Mouse (Mus musculus) stomach, embryonic 16.5 days (tissue): ENCODE measurements around the gene Ushbp1. TPM values are rescaled to one million over a fixed set of nuclear protein-coding genes. Genes with fewer than 3 reads are reported as not detected.
"Not testable (repeated sequence)": the region's sequence is repeated elsewhere in the genome, so short reads cannot be mapped to it uniquely, and the experiment has no call there.

ENCODE experiments used
- ATAC-seq: fragments of 200-750 bp; cut with Nextera tagmentation; 2 replicates; pipeline ENCODE4 v1.8.0; 2017; ENCODE audit warnings: moderate number of reproducible peaks, moderate TSS enrichment; ENCODE audit not compliant: insufficient read depth, low FRiP score
- H3K27ac ChIP-seq: fragments of 300-500 bp; sonication (generic); 2 replicates; pipeline ENCODE4 v1.5.1; 2014; ENCODE audit warnings: low read length
- H3K27me3 ChIP-seq: fragments of 300-500 bp; sonication (generic); 2 replicates; pipeline ENCODE4 v1.6.1; 2014; ENCODE audit warnings: low read length, control low read depth, mixed read lengths; ENCODE audit not compliant: control insufficient read depth, insufficient read depth
- H3K36me3 ChIP-seq: fragments of 300-500 bp; sonication (generic); 2 replicates; pipeline ENCODE4 v1.6.1; 2014; ENCODE audit warnings: low read length; ENCODE audit not compliant: control insufficient read depth, insufficient read depth
- H3K4me1 ChIP-seq: fragments of 300-500 bp; sonication (generic); 2 replicates; pipeline ENCODE4 v1.6.1; 2014; ENCODE audit warnings: low read length, control low read depth, mixed read lengths; ENCODE audit not compliant: control insufficient read depth, insufficient read depth
- H3K4me2 ChIP-seq: fragments of 300-500 bp; sonication (generic); 2 replicates; pipeline ENCODE4 v1.6.1; 2014; ENCODE audit warnings: low read depth, low read length, mixed read lengths
- H3K4me3 ChIP-seq: fragments of 300-500 bp; sonication (generic); replicated peaks from 2 replicates; pipeline ENCODE4 v1.5.1; 2014; ENCODE audit warnings: mild to moderate bottlenecking, low read length
- H3K9ac ChIP-seq: fragments of 300-500 bp; sonication (generic); 2 replicates; pipeline ENCODE4 v1.6.1; 2014; ENCODE audit warnings: low read length
- H3K9me3 ChIP-seq: fragments of 300-500 bp; sonication (generic); replicated peaks from 2 replicates; pipeline ENCODE4 v1.6.1; 2016; ENCODE audit warnings: low read length, control low read depth; ENCODE audit not compliant: control insufficient read depth
- WGBS: fragments of 180-500 bp; shearing (Covaris S2); extraction: QIAGEN DNeasy Blood & Tissue Kit; methylation state at CpG from one replicate; pipeline ENCODE4 v1.1.7; 2014; 5-methylcytosine and 5-hydroxymethylcytosine counted together
- polyA plus RNA-seq: library from polyadenylated mRNA; unstranded; fragments of >200 nt; fragmentation: Nextera tagmentation; extraction: Ambion mirVana; gene quantifications from 2 replicates; pipeline ENCODE4 v1.2.1, GENCODE M21; 2015

Ushbp1 gene
- polyA plus RNA-seq, 1 experiment from 2014 or later: 12.8 TPM

DNA sequence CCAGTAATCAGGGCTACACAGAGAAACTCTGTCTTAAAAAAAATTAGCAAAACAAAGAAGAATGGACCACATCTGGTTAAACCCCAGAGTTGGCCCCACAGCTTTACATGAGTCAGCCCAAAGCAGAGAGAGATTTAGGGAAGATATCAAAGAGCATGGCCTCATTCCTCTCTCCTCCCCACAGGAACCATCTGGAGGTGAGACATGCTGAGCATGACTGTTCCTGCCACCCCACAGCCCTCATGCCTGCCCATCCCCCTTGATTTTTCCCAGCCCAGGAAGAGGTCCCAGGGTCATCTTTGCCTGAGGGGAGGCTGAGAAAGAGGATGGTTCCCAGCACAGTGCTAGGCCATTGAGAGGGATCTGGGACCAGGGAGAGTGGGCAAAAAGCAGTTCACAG lies 27.2 kb downstream of the Ushbp1 start:
- H3K4me2 ChIP-seq: no peak overlapping the region
- no peaks in the 10 kb centered on the region for H3K36me3 ChIP-seq
- H3K27ac ChIP-seq: peak overlapping the region; percentile 92; the same call in 1 of the 2 replicates
- no peak for ATAC-seq
- H3K9ac ChIP-seq: peak overlapping the region; percentile 83; the same call in 1 of the 2 replicates
- H3K9me3 ChIP-seq: no peaks in the 10 kb centered on the region
- no peaks in the 10 kb centered on the region for H3K27me3 ChIP-seq
- H3K4me1 ChIP-seq: peaks cover 15% of the 10 kb centered on the region
- H3K4me3 ChIP-seq: no peak overlapping the region

DNA sequence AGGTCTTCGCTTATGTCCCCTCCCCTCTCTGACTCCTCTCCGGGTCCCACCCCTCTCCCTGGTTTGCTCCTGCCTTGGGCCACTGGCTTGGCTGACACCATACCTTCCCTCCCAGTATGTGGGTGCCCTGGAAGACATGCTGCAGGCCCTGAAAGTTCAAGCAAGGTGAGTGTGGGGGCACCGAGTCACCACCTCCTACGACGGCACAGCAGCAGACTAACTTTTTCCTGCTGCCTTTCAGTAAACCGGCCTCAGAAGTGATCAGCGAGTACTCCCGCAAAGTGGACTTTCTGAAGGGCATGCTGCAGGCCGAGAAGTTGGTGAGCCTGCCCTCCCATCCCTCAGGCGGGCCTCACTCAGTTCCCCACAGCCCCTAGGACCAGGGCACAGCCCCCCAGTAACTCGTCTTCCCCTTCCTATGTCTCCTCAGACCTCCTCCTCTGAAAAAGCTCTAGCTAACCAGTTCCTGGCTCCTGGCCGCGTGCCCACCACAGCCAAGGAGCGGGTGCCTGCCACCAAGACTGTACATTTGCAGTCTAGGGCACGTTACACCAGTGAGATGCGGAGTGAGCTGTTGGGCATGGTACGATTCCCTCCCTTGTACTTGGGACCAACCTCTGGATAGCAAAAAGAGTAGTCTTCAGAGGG lies 27.9 kb downstream of the Ushbp1 start:
- ATAC-seq: no peak
- H3K9ac ChIP-seq: peak overlapping the region; percentile 83
- H3K4me1 ChIP-seq: peaks cover 15% of the 10 kb centered on the region
- WGBS: 35% methylated on average over 17 of the region's 17 CpGs
- H3K27me3 ChIP-seq: no peaks in the 10 kb centered on the region
- no peaks in the 10 kb centered on the region for H3K36me3 ChIP-seq
- peak overlapping the region; percentile 69 for H3K4me3 ChIP-seq
- peak overlapping the region; percentile 92 for H3K27ac ChIP-seq
- H3K4me2 ChIP-seq: peak overlapping the region; percentile 78
- no peaks in the 10 kb centered on the region for H3K9me3 ChIP-seq

DNA sequence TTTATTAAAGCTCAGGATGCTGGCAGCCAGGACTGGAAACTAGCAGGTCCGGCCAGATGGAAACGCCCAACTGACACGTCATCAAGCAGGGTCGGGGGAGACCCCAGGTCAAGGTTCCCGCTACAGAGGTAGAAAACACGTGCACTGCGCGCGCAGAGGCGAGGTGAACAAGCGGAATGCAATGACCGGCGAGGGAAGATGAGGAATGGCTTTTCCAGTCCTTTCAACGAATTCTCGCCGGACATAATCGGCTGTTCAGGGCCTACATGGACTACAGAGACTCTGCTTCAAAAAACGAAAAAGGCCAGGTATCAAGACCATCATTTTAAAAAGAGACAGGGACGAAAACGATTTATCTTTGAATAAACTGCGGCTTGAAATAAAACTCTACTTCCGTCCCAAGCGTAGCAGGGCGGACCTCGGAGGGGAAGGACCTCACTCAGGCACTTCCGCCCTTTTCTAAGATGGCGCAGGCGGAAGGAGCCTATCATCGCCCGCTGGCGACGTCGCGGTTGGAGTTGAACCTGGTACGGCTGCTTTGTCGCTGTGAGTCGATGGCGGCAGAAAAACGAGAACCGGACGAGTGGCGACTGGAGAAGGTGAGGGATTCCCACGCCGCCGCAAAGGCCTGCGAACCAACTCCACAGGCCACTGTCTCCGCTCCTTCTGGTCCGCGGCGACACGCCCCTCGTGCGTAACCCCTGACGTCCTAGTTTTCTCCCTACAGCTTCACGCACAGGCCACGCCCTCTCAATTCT lies 28.7 kb downstream of the Ushbp1 start, which contains the start of gene Use1:
Use1 (plus strand) TSS at position 78 of the 758 bp plus-strand sequence.
- Histone ChIP-seq H3K9ac (peak within 1 kb of the TSS; percentile 83), H3K9me3 (no peaks in the 10 kb centered on the region), H3K27ac (peak within 1 kb of the TSS; percentile 92), H3K27me3 (no peaks in the 10 kb centered on the region), H3K4me1 (peaks cover 15% of the 10 kb centered on the region), H3K4me3 (peak within 1 kb of the TSS; percentile 69), H3K36me3 (no peaks in the 10 kb centered on the region), H3K4me2 (peak within 1 kb of the TSS; percentile 78)
- peak; percentile 89 for ATAC-seq
- WGBS: under 1% methylated on average over 56 of the region's 56 CpGs

DNA sequence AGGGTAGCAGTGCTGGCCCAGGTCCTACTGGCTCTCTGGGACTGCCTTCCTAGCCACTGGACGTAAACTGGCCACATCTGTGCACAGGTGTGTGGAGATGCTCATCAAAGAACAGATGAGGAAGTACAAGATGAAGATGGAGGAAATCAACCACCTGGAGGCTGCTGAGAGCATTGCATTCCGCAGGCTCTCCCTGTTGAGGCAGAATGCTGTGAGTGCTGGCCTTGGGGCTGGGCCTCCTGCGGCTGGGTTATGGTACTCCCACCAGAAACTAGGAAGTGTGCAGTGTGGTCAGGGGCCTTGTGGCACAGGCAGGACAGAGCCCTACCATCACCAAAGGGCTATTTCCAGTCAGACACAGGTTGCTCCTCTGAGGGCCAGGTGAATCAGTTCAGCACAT lies 37.6 kb downstream of the Ushbp1 start:
- H3K4me2 ChIP-seq: no peak overlapping the region
- ATAC-seq: no peak
- no peaks in the 10 kb centered on the region for H3K27me3 ChIP-seq
- no peaks in the 10 kb centered on the region for H3K9me3 ChIP-seq
- peaks cover 25% of the 10 kb centered on the region for H3K36me3 ChIP-seq
- no peak overlapping the region for H3K4me3 ChIP-seq
- no peak overlapping the region for H3K9ac ChIP-seq
- H3K27ac ChIP-seq: no peak overlapping the region
- WGBS: 75% methylated on average over 3 of the region's 3 CpGs
- H3K4me1 ChIP-seq: no peaks in the 10 kb centered on the region

DNA sequence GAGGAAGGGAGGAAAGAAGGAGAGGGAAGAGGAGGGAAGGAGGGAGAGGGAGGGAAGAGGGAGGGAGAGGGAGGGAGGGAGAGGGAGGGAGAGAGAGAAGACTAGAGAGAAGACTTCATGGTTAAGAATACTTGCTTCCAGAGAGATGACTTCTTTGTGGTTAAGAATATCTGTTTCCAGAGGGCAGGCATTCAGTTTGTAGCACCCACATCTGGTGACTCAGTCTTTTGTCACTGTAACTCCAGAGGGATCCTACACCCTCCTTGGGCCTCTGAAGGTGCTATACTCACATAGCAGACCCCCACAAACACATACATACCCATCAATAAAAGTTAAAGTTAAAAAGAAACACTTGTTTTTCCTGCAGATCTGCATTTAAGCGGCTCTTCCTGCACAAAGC lies 44.1 kb downstream of the Ushbp1 start:
- Histone ChIP-seq H3K4me3 (no peak overlapping the region), H3K4me2 (no peak overlapping the region), H3K9ac (no peak overlapping the region), H3K27ac (no peak overlapping the region), H3K9me3 (no peaks in the 10 kb centered on the region), H3K27me3 (no peaks in the 10 kb centered on the region), H3K36me3 (peaks cover 28% of the 10 kb centered on the region), H3K4me1 (no peaks in the 10 kb centered on the region)
- ATAC-seq: no peak
- WGBS: 89% methylated on average over 1 of the region's 1 CpGs

DNA sequence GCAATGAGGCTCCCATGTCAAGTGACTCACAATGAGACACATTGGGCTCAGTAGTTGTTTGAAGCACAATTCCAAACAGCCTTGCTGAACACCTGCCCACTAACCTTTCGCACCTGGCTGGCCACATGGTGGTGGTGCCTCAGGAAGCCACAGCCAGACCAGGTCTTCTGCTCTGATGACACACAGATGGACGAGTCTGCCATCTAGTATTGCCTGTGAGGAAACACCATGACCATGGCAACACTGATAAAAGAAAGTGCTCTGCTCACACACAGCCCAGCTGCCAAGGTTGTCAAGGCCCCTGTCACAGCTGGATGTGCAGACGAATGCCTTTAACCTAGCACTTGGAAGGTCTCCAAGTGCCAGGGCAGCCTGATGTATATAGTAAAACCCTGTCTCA lies 44.5 kb downstream of the Ushbp1 start:
- Histone ChIP-seq H3K4me3 (no peak overlapping the region), H3K4me2 (no peak overlapping the region), H3K9ac (no peak overlapping the region), H3K9me3 (no peaks in the 10 kb centered on the region), H3K27ac (no peak overlapping the region), H3K27me3 (no peaks in the 10 kb centered on the region), H3K36me3 (peaks cover 26% of the 10 kb centered on the region), H3K4me1 (no peaks in the 10 kb centered on the region)
- 59% methylated on average over 3 of the region's 3 CpGs for WGBS
- no peak for ATAC-seq

DNA sequence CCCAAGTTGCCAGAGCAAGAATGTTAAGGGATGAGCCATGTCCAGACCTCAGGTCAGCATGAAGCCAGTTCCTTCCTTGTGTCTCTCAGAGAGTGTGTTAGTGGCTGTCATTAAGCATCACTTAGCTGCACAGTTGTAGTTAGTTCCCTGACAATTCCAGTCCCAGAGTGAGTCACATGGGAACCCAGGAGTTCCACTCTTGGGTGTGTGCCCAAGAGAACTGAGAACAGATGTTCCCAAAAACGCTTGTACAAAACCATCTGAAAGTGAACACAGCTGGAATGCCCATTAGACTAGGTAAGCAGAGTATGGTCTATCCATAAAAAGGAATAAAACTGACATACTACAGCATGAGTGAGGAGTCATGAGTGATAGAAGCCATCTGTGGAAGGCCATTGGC lies 49.0 kb downstream of the Ushbp1 start:
- H3K4me3 ChIP-seq: no peak overlapping the region
- H3K9ac ChIP-seq: no peak overlapping the region
- no peak overlapping the region for H3K27ac ChIP-seq
- H3K9me3 ChIP-seq: no peaks in the 10 kb centered on the region
- no peak for ATAC-seq
- 74% methylated on average over 1 of the region's 1 CpGs for WGBS
- H3K4me1 ChIP-seq: no peaks in the 10 kb centered on the region
- H3K4me2 ChIP-seq: no peak overlapping the region
- H3K27me3 ChIP-seq: no peaks in the 10 kb centered on the region
- peaks cover 32% of the 10 kb centered on the region for H3K36me3 ChIP-seq

DNA sequence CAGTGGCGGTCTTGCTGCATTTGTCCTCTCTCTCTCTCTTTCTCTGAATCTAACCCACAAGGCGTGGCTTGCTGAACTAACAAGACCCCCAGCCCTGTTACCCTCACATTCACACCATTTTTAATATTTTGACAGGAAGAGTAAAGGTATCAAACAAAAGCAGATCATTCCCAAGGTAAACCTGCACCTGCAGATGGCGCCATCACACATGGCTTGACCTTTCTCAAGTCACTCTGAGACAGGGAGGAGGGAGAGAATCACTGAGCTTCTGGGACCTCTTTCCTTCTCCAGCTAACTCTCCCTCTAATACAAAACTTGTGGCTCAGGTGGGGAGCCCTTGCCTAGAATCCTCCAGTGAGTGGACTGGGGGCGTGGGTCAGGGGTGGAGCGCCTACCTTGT lies 55.0 kb downstream of the Ushbp1 start:
- no peaks in the 10 kb centered on the region for H3K9me3 ChIP-seq
- no peaks in the 10 kb centered on the region for H3K27me3 ChIP-seq
- no peaks in the 10 kb centered on the region for H3K4me1 ChIP-seq
- no peak overlapping the region for H3K4me3 ChIP-seq
- H3K27ac ChIP-seq: no peak overlapping the region
- H3K9ac ChIP-seq: no peak overlapping the region
- no peak for ATAC-seq
- 71% methylated on average over 5 of the region's 5 CpGs for WGBS
- H3K36me3 ChIP-seq: 0 out of 2 replicates have a peak, but pooled peaks cover 15% of the 10 kb centered on the region
- H3K4me2 ChIP-seq: no peak overlapping the region

DNA sequence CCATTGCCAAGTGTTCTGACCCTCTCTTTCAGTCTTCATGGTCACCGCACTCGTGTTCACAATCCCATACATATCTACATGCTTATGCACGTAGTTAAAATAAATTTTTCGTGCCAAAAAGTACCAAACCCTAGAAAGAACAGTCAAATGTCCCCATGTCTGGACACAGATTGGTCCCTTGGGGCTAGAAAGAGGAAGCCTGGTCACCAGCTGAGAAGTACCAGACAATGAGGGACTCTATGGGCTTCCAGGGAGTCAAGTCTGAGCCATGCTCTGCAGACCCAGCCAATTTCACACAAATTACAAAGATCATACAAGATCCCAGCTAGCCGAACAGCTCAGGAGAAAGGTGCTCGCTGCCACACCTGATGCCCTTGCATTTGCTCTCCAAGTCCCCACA lies 57.8 kb downstream of the Ushbp1 start:
- H3K4me3 ChIP-seq, H3K27me3 ChIP-seq, H3K4me2 ChIP-seq, H3K4me1 ChIP-seq, ATAC-seq, H3K36me3 ChIP-seq, H3K9ac ChIP-seq, H3K9me3 ChIP-seq, H3K27ac ChIP-seq: not testable (repeated sequence)
- WGBS: 93% methylated on average over 6 of the region's 6 CpGs
